Mouse (Mus musculus) urinary bladder, postnatal 25 days (tissue): Measurements from ENCODE around the gene Dcdc2b.
A peak's percentile ranks its signal among the peaks of the same experiment; 100 is the strongest.

Experiments
- DNase-seq: peaks from one replicate; pipeline ENCODE4 v3.0.0; 2022; ENCODE audit warnings: low spot score

Dcdc2b gene

GRCm38 (mm10) chr4:129578466-129578865 is 35.6 kb downstream of the Dcdc2b start, which contains the start of gene Fam167b:
Gene Fam167b, minus strand, starts transcription at chr4:129578549.
- DNase-seq: no peak

DNA sequence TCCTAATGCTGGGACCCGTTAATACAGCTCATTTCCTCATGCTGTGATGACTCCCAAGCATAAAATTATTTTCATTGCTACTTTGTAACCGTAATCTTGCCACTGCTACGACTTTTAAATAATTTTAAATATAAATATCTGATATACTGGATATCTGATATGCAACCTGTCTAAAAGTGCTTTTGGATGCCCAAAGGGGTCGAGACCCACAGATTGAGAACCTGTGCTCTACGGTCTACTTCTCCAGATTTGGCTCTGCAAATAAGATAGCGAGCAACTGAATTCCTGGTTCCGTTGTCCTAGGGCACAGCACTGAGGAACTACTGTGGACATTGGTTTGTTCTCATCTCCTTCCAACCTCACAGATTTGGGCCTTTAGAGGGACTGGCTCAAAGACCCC is 36.4 kb downstream of the Dcdc2b start:
- DNase-seq: no peak

DNA sequence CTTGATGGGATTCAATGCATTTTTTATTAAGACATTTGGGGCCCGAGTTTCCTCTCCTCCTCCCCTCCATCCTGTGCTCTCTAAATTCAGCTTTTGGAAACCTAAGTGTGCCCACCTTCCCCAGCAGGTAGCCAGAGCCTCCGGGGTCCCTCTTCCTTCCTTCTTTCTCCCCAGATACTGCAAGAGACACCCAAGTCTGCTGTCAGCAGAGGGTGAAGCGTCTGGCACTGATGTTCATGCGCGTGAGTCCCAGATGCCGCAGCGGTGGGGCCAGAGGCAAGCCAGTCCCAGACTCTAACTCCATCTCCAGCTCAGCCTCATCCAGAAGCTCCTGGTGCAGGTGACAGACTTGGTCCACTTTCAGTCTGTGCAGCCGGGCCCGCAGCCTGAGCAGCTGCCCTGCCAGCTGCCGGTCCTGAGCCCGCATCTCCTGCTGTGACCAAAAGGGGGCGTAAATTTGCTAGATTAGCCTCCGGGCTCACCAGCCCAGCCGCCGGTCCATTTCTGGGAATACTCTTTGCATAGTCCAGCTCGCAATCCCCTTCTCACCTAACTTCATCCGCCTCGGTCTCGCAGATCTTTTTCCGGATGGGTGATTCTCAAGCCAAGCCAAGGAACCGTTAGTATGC is 37.1 kb downstream of the Dcdc2b start:
- DNase-seq: peak; percentile 48

GRCm38 (mm10) chr4:129575171-129575844 is 38.7 kb downstream of the Dcdc2b start:
- no peak for DNase-seq

DNA sequence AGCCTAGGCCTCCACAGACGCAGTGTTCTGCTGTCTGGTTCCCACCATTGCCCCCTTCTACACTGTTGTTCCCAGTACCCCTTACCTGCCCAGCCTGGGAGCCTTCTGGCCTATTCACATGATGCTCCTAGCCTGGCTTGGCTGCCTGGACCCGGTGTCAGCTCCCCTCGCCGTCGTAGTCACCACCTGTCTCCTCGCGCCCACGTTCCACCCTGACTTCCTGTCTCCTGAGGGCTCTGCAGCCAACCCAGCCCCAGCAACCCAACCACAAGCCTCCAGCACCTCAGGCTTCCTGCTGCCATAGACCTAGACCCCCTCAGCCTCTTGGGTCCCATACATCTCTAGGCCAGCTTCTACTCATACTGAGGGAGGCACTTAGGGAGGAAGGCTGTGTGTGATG is 40.6 kb downstream of the Dcdc2b start, which contains the start of gene Lck:
Gene Lck, minus strand, starts transcription at position 212 of the 400 bp plus-strand sequence.
- DNase-seq: no peak

GRCm38 (mm10) chr4:129573093-129573370 is 41.0 kb downstream of the Dcdc2b start:
- DNase-seq: no peak

- DNase-seq: no peak
Measured at GRCm38 (mm10) chr4:129572236-129573092, 41.6 kb downstream of the Dcdc2b start.

- no peak for DNase-seq
Measured at GRCm38 (mm10) chr4:129571551-129572084, 42.4 kb downstream of the Dcdc2b start.

- DNase-seq: no peak
Measured at GRCm38 (mm10) chr4:129570028-129570427, 44.0 kb downstream of the Dcdc2b start.

DNA sequence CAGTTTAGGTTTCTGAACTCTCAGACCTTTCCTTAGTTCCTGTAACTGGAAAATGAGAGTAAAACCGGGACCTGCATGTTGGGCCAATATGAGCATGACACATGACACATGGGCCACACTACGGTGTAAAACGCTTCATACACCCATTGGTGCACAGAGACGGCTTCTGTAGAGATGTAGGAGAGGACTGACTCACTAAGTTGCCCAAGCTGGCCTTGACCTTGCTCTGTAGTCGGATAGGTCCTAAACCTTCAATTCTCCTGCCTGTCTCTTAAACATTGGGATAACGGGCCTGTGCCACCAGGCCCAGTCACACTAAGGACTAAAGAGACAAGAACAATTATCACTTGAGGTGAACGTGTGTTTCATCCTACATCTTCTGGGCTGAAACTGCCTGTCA is 45.7 kb downstream of the Dcdc2b start:
- no peak for DNase-seq

- DNase-seq: no peak
Measured at GRCm38 (mm10) chr4:129565139-129565538, 48.9 kb downstream of the Dcdc2b start.

- no peak for DNase-seq
Measured at GRCm38 (mm10) chr4:129563718-129564117, 50.3 kb downstream of the Dcdc2b start.

DNA sequence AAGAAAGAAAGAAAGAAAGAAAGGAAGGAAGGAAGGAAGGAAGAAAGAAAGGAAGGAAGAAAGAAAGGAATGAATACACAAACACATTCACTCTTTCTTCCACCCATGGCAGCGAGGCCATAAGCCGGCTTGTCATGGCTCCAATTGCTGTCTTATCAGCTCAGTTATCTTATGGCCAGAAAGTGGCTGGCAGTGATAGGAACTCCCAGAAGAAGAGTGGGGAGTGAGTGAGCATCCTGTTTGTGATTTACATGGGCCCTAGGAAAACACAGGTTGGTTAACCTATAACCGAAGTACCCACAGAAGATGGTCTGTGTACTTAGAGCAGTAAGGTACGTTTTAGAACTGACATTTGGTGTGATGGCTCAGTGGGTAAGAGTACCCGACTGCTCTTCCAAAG is 52.9 kb downstream of the Dcdc2b start:
- no peak for DNase-seq
